Mouse (Mus musculus): Measurements from ENCODE around the gene Best2.

Best2 gene

DNA sequence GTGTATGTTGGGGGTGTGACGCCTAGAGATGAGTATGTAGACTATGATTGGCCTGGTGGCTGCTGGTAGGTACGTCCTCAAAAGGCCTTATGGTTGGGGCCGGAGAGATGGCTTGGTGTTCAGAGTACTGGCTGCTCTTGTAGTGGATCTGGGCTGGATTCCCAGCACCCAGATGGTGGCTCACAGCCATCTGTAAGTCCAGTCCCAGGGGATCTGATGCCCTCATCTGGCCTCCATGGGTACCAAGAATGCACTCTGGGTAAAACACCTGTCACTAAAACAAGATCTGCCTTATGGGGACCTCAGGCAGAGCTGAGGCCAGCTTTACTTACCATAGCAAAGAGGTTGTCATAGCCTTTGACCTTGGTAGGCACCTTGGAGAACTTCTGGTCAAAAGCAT is 9.5 kb upstream of the Best2 start:
- DNase-seq (ENCODE audit: extremely low spot score, low read depth, low spot score), result no peak

DNA sequence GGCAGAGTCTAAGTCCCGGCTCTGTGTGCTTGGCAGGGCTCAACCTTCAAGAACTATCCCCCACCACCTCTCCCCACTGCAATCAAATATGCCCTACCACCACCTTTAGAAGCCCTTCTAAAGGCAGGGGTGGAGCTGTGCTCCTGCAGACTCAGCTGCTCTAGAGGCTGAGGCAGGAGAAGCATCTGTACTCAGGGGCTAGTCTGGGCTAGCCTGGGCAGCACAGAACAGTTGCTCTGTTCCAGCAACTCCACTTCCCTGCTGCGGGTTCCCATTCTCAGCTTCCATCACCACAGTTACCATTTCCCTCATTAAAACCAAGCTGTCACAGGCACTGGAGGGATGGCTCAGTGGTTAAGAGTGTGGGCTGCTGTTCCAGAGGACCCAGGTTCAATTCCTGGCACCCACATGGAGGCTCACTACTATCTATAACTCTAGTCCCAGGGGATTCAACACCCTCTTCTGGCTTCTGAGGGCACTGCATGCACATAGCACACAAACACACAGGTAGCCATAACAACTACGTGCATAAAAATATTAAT is 7.3 kb upstream of the Best2 start:
- DNase-seq (ENCODE audit: extremely low spot score, low read depth, low spot score), result no peak

DNA sequence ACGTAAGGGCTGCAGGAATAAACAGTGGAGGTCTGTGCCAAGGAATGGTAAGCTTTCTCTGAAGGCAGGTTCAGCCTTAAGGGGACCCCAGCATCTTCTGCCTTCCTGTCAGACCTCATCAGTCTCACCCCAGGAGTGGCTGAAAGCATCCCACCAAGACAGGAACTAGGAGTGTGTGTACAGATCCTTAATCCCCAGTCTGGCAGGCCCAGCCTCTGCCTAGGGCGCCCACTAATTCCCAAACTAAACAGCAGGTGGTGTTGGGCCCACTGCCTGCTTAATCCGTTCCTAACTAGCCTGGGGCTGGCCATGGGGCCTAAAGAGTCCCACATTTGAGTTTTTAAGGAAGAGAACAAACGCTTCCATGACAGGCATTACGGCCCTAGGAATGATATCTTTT is 2.9 kb upstream of the Best2 start:
- no peak for DNase-seq (ENCODE audit: extremely low spot score, low read depth, low spot score)

DNA sequence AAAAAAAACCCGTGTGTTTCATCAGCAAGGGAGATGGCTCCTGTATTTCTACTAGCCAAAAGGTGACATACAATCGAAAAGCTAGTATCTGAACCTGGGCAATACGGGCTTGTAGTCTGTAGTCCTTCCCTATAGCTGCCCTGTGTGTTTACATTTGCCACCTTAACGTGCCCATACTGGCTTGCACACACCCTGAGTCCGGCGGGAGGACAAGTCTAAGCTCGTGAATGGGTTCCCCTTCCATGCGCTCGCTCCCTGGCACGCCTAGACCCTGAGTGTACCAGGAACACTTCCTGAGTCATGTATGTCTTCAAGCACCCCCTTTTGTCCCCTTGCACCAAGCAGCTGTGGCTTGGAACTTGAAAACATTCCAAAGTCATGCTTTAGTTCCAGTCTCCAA is 2.4 kb upstream of the Best2 start:
- DNase-seq (ENCODE audit: extremely low spot score, low read depth, low spot score), result no peak

DNA sequence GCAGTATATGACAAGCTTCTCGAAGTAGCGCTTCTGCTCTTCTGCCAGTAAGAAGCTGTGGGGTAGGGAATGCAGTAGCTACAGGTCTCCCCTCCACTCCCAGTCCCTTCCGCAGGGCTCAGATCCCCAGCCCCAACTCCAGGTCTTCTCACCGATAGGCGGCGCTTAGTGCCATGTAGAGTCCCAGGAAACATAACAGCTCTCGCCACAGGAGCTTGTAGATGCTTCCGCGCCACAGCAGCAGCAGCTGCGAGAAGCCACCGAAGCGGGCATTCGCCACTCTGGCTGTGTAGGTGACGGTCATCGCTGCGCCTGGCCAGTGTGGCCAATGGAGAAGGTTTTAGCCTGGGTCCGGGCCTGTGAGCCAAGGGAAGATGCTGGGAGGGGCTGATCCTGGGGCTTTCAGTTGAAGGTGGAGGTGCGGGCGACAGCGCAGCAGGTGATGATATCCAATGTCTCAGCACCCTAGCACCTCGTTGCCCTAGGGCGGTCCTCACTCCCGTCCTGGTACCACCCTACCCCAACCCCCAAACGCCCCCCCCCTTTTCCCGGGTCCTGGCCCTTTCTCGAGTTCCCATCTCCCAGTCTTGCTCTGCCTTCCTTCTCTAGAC is 996 bp downstream of the Best2 start:
- no peak for DNase-seq (ENCODE audit: extremely low spot score, low read depth, low spot score)

DNA sequence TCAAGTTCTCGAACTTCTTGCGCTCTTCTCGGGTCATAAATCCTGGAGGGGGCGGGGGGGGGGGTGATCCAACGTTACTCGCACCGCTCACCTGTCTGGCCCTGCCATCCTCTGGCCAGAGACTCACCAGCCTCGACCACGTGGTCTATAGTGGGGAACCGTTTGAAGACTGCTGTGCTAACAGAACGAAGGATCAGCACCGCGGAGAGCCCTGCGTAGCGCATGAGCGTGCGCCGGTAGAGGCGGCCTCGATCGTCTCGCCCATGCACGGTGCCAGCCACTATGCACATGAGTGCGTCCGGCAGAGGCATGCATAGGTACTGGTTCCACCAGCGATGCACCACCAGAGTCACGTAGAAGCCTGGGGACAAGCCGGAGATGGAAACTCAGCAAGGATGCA is 3.1 kb downstream of the Best2 start:
- DNase-seq (ENCODE audit: extremely low spot score, low read depth, low spot score), result no peak

DNA sequence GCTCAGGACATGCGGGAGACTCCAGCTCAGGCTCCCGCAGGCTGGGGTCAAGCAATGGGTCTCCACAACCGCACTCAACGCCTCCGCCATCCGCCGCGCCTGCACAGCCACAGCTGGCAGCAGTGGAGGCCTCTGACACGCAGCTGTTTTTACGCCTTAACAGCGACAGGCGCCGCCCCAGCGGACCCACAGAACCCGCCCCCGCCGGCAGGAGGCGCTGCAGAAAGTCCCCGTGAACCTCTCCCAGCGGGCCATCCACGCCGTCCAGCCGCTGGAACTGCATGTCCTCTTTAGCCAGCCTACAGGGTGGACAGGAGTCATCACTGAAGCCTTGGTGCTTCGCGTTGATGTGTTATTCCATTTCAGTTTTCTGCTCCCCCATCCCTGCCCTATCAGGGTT is 6.6 kb downstream of the Best2 start:
- no peak for DNase-seq (ENCODE audit: extremely low spot score, low read depth, low spot score)

DNA sequence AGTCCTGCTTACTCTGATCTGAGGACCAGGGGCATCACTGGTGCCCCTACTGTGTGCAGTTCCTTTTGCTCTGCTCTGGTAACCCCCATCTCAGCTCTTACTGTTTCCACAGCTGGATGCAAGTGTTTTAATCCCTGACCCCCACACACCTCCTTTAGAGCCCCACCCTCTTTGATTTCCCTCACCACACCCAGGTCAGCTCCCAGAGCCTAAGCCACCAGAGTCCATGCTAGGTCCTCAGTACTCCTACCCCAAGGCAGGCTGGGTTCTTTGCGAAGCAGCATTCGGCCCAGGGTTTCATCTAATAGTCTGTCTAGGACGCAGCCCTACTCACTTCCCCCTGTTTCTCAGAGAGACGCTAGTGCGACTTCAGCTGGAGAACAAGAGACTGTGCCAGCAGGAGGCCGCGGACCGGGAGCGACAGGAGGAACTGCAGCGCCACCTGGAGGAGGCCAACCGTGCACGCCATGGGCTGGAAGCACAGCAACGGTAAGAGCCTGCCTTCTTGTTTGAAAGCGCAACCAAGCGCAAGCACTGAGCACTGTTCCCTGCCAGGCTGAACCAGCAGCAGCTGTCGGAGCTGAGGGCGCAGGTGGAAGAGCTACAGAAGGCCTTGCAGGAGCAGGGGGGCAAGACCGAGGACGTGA is 16.6 kb downstream of the Best2 start:
- DNase-seq (ENCODE audit: extremely low spot score, low read depth, low spot score), result no peak

DNA sequence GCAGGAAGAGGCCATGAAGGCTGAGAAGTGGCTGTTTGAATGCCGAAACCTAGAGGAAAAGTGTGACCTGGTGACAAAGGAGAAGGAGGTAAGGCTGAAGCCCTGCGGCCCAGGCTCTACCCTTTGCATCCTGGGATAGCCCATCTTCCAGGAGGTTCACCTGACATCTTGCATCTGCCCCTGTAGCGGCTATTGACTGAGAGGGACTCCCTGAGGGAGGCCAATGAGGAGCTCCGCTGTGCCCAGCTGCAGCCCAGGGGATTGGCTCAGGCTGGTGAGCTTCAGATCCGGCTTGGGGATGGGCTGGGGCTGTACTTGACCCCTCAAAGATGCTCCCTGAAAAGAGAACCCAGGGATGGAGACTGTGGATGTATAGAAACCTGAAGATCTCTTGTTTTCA is 17.4 kb downstream of the Best2 start:
- no peak for DNase-seq (ENCODE audit: extremely low spot score, low read depth, low spot score)

DNA sequence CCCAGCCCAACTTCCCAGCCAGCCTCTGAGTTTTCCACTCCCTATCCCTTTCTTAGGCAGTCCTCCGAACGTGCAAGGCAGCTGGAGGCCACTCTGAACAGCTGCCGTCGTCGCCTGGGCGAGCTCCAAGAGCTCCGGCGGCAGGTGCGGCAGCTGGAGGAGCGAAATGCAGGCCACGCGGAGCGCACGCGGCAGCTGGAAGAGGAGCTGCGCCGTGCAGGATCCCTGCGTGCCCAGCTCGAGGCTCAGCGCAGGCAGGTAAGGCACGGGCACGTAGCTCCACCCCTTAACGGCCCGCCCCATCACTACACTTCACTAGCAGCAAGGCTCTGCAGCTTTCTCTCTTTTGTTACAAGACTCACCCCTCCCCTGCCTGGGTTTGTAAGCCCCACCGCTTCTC is 18.7 kb downstream of the Best2 start:
- no peak for DNase-seq (ENCODE audit: extremely low spot score, low read depth, low spot score)

DNA sequence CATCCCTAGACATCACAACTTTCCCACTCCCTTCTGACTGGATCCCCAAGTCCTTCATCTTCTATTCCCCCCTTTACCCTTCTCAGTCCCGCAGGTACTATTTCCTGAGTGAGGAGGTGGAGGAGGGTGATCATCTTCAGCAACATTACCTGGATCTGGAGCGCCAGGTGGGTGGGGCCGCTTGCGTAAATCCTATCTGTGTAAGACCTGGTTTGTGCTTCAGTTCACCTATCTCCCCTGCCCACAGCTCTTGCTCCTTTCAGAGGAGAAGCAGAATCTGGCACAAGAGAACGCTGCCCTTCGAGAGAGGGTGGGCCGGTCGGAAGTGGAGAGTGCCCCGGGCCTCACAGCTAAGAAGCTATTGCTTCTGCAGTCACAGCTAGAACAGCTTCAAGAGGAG is 20.0 kb downstream of the Best2 start:
- DNase-seq (ENCODE audit: extremely low spot score, low read depth, low spot score), result no peak

DNA sequence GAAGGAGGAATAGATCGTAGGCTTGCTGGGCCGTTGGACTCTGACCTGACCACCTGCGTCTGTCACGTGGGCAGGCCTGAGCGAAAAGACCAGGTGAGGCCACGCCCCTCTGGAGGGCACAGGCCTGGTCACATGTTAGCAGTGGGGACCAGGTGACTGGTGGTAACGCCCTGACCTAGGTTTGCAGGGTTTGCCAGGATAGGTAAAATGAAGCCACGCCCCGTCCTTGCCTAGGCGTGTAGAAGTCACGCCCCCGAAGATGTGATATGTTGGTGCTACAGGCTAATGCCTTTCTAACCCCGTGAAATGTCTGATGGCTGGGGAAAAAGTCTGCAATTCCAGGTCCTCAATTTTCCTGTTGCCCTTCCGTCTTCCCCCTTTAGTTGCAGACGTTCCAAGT is 23.5 kb downstream of the Best2 start:
- no peak for DNase-seq (ENCODE audit: extremely low spot score, low read depth, low spot score)

DNA sequence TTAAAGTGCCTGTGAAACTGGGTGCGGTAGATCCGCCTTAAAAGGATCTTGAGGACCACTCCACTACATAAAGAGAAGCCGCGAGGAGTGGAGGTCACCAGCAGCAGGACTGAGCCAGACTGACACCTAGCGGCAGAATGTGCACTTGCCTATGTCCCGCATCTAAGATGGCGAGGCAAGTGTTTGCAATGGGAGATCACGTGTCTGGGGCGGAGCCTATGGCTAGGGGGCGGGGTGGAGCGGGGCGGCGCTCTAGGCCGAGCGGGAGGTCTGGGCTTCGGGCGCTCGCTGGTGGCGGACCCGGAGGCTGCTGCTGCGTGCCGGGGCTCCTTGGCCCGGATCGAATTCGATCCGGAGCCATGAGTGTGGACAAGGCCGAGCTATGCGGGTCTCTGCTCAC is 24.0 kb downstream of the Best2 start, which contains the start of gene Hook2:
Gene Hook2 (plus strand): TSS at position 255 of the 400 bp plus-strand sequence.
- peak; percentile 99 for DNase-seq (ENCODE audit: extremely low spot score, low read depth, low spot score)

DNA sequence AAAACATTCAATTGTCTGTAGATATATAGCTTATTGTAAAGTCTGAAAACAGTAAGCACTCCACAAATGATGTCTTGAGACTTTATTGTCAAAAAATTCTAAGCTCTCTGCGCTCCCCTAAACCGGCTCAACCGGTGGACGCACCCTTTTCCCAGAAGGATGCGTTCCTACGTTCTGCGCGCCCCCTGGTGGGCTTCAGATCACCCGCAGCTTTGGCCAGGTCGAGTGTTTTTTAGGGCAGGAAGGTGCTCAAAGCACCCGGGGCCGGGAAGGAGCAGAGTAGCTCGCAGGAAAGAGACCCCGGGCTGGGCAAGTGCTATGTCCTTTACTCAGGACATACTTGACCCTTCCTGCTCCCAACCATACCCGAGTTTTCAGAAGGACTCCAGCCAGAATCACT is 24.5 kb downstream of the Best2 start:
- no peak for DNase-seq (ENCODE audit: extremely low spot score, low read depth, low spot score)

DNA sequence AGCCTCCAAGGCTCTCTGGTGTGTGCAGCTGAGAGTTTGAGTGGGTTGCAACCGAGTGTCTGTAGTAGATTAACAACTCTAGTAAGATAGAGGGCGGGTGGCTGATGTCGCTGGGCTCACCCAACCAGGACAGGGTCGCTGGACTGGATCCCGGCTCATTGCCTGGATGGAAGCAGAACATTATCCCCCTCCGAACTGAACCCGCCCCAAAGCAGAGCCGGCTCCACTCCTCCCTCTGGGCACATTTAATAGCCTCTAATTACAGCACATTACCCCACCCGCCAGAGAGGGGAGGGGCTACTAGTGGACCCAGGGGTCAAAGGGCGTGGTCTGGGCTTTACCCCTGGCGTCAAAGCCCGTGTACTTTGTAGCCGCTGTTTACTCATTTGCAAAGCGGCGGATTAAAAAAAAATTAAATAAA is 25.0 kb downstream of the Best2 start:
- no peak for DNase-seq (ENCODE audit: extremely low spot score, low read depth, low spot score)

DNA sequence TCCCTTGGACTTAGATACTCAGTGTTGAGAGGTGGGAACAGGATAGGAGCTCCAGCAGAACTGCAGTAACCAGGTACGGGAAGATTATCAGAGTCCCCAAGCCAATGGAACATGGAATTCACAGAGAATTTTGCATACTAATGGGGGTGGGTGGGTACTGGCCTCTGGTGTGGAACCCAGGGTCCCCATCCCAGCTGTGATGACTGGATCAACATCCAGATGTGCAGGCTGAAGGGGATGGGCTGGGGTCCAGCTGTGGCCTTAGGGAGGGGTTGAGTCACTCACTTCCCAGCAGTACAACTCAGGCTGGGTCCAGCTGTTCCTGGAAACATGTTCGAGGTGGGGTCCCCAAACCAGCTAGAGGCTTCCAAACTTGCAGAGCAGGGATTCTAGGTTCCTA is 26.4 kb downstream of the Best2 start:
- DNase-seq (ENCODE audit: extremely low spot score, low read depth, low spot score), result no peak

DNA sequence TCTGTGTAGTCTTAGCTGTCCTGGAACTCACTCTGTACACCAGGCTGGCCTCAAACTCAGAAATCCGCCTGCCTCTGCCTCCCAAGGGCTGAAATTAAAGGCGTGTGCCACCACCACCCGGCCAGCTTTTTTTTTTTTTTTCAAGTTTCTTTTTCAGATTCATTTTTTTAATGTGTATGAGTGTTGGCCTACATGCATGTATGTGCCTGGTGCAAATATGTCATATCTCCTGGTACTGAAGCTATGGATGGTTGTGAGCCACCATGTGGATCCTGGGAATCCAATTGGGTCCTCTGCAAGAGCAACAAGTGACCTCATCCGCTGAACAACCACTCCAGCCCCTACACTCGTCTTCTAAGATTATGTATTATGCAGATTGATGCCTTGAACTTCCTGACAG is 26.9 kb downstream of the Best2 start:
- DNase-seq (ENCODE audit: extremely low spot score, low read depth, low spot score), result no peak

DNA sequence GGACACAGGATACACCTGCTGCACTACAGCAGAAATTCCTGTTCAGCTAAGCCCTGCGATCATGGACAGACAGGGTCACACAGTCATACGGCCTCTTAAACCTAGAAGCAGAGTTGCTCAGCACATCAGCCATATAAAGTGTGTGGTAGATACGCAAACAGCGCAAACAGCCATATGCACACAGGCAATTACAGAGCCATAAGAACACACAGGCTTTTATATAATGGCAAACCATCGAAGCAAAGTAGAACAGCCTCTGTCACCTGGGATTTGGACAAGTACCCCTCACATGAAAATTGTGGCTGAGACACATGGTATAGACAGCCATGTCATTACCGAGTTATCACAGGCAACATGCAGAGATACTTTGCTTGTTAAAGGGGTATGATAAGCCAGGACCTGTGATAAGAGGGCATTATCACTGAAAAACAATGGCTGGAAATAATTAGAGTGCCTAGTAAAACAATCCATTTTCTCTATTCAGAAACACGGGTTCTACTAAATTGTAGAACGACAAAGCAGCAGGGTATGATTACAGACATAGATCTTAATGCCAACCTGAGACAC is 27.9 kb downstream of the Best2 start:
- no peak for DNase-seq (ENCODE audit: extremely low spot score, low read depth, low spot score)

DNA sequence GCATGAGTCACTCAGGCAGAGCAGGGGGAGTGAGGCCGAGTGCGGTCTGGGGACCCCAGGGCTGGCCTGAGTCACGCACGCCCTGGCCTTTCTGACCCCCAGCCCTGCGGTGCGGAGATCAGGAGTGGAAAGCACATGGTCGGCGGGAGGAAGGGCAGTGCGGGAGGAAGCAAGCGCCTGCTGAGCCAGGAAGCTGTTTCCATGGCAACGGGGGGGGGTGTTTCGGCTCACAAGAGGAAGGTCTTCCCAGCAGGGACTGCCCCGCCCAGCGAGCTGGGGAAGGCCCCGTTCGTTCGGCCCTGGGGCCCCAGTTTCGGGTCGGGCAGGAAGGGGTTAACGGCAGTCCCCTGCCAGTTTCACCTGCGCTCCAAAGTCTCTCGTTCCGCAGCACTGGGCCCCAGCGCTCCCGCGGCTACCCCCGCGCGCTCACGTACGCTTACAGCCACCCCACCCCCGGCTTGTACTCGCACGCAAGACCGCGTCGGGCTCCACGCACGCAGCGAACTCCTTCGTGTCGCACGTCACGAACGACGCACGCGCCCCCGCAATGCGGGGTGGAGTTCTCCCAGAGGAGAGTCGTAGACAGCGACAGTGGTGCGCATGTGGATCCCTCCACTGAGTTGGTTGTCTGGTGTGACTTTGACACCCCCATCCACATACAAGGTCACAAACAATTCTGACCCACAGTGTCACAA is 28.5 kb downstream of the Best2 start:
- DNase-seq (ENCODE audit: extremely low spot score, low read depth, low spot score), result no peak

DNA sequence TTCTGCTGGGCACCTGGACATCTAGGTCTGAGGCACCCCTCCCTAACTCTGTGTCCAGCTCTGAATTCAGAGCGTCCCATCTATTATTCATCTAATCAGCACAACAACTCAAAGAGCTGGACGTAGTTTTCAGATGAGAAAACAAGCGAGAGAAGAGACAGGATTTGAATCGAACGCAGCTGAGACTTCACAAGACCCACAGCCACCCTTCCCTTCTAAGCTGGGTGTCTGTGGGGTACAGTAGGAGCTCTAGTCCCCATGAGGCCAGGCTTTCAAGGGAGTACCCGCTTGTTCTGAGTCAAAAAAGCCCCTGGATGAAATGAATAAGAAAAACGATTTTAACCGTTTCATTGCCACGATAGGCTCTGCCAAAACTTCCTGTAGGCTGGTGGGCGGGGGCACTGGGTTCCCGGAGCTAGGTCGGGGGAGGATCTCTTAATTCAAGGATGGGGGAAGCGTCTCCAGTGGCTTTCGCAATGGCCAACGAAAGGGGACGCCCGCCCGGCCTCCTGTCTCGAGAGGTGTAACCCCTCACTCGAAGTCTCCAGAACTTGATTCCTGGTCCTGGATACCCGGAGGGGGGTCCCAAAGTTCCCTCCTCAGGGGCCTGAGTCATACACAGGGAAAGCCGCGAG is 29.2 kb downstream of the Best2 start:
- no peak for DNase-seq (ENCODE audit: extremely low spot score, low read depth, low spot score)

DNA sequence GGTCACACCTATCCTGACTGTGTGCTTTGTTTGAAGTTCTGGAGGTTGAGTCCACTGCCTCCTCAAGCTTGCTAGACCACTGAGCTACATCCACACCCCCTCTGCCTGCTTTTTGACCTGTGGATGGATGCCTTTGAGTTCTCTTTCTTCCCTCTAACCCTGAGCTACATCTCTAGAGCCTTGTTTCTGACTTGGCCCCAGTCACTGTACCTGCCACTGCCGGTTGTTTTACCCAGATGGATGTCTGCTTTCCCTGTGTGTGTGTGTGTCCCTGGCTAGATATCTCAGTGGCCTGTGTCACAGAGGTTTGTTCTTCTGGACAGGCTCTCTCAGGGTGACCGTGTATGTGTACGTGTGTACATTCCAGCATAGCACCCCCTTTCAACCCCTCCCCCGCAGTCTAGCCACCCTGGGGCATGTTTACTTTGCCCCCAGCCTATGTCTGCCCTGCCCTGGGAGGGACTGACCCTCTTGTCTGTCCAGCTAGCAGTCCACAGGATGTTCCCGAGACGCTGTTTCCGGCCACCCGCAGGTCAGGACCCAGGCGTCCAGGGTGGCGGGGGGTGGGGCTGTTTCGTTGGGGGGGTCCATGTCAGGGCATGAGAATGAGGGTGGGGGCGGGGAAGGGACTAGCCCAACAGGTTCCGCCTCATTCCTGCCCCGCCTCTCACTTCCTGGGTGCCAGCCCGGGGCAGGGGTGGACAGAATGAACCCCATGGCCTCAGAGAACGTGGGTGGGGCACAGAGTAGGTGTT is 29.9 kb downstream of the Best2 start:
- DNase-seq (ENCODE audit: extremely low spot score, low read depth, low spot score), result no peak

Data from hindlimb bud, embryonic 11.5 days (tissue).